Mouse (Mus musculus) natural killer cell, adult 2 months (primary cell): Measurements from ENCODE around the gene Gm3376.
"Not testable (repeated sequence)": the region's sequence is repeated elsewhere in the genome, so short reads cannot be mapped to it uniquely, and the experiment has no call there.

Source experiments
- DNase-seq, 2 experiments: peaks; one replicate each; pipeline ENCODE4 v3.0.0; 2022; ENCODE audit warnings: low spot score in 2 of 2

The Gm3376 gene

GRCm38 (mm10) chrY:3771373-3771772 is at the start of gene Gm3376:
TSS of gene Gm3376 (plus strand) at chrY:3771673.
- DNase-seq, result not testable (repeated sequence)
